Mouse (Mus musculus): ENCODE data around the gene Mgll.

DNA sequence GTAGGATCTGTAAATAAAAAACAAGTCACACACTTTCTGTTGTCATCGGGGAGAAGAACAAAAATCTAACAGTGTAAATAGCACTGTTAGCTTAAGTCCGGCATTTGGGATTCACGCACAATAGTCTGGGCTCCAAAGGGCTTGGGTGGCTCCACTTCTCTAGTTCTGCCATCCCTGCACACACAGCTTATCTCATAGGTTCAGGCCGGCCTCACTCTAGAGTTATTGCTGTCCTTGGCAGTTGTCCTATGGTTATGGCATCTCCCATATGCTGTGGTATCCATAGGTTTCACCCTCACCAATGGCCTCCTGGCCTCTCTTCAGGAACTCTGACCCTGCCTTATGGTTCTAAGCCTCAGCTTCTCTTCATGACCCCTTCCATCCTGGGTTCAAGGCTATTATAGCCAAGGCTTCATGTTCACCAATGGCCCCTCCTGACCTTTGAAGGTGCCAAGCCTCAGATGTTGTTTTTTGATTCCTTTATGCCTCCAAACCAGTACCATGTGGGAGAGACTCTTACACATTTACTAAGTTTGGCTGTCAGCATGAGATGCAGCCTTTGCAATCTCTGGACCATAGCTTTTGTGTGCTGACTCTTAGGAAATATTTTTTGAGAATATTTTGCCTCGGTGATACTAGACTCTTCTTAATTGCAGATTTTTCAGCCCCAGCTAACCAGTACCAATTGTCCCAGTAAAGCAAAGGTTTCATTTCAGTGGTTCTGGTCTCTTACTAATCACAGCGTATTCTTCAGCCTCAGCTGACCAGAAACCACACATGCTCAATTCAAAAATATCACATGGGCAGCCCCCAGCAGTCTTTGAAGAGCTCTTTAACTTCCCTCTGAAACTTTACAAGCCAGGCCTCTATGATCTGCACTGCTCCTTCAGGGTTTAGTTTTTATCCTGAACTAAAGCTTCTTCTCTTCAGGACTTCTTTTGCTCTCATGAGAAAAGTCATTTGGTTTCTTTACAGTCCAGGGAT is 47.2 kb upstream of the Mgll start:
- TF ChIP-seq TAL1 (IDR thresholded peaks at IDR 0.05; ENCODE audit: low read length) (no peak), GATA1 (IDR thresholded peaks at IDR 0.05; ENCODE audit: low read length) (no peak)

Data from erythroblast, embryonic 14.5 days (primary cell).